Mouse (Mus musculus): ENCODE measurements around the gene Mfap2. TPM values are rescaled to one million over a fixed set of nuclear protein-coding genes. Genes with fewer than 3 reads are reported as not detected.

Mfap2 gene
- polyA plus RNA-seq, 1 experiment = 0.08 TPM

DNA sequence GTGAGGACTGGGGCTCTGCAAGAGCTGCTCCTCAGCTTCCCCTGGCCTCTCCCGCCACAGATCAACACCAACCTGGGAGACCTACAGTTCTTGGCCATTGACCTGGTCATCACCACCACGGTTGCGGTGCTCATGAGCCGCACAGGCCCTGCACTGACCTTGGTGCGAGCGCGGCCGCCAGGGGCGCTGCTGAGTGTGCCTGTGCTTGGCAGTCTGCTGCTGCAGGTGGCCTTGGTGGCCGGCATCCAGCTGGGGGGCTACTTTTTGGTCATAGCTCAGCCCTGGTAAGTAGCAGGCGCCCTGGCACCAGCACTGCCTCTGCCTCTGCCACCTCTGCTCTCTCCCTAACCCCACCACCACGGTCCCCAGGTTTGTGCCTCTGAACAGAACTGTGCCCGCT, 4.2 kb upstream of the Mfap2 start:
- no peak for TF ChIP-seq TAL1 (IDR thresholded peaks at IDR 0.05; ENCODE audit: low read length)
- no peak for TF ChIP-seq GATA1 (IDR thresholded peaks at IDR 0.05; ENCODE audit: low read length)
- H3K4me1 ChIP-seq (ENCODE audit: control insufficient read depth) = peaks cover 27% of the 10 kb centered on the region
- H3K36me3 ChIP-seq (ENCODE audit: control insufficient read depth) = peaks cover 46% of the 10 kb centered on the region
- peaks cover 16% of the 10 kb centered on the region for H3K27me3 ChIP-seq (ENCODE audit: control insufficient read depth)
- no peak overlapping the region for H3K4me3 ChIP-seq (replicated peaks)
- peaks cover 10% of the 10 kb centered on the region for H3K9me3 ChIP-seq (ENCODE audit: control insufficient read depth, low read length)

- H3K36me3 ChIP-seq (ENCODE audit: control insufficient read depth) = peaks cover 35% of the 10 kb centered on the region
- TF ChIP-seq GATA1 (IDR thresholded peaks at IDR 0.05; ENCODE audit: low read length) (no peak), TAL1 (IDR thresholded peaks at IDR 0.05; ENCODE audit: low read length) (no peak)
- peaks cover 27% of the 10 kb centered on the region for H3K4me1 ChIP-seq (ENCODE audit: control insufficient read depth)
- H3K27me3 ChIP-seq (ENCODE audit: control insufficient read depth) = peaks cover 29% of the 10 kb centered on the region
- peaks cover 10% of the 10 kb centered on the region for H3K9me3 ChIP-seq (ENCODE audit: control insufficient read depth, low read length)
- no peak overlapping the region for H3K4me3 ChIP-seq (replicated peaks)
Observed at GRCm38 (mm10) chr4:141008028-141008427, 2.2 kb upstream of the Mfap2 start.

- Histone ChIP-seq H3K36me3 (ENCODE audit: control insufficient read depth) (peaks cover 18% of the 10 kb centered on the region), H3K4me1 (ENCODE audit: control insufficient read depth) (peaks cover 27% of the 10 kb centered on the region), H3K4me3 (replicated peaks) (no peak overlapping the region), H3K9me3 (ENCODE audit: control insufficient read depth, low read length) (peaks cover 10% of the 10 kb centered on the region), H3K27me3 (ENCODE audit: control insufficient read depth) (peaks cover 29% of the 10 kb centered on the region)
- TF ChIP-seq GATA1 (IDR thresholded peaks at IDR 0.05; ENCODE audit: low read length) (no peak), TAL1 (IDR thresholded peaks at IDR 0.05; ENCODE audit: low read length) (no peak)
Observed at GRCm38 (mm10) chr4:141010526-141010925, 308 bp downstream of the Mfap2 start.

GRCm38 (mm10) chr4:141010941-141011429, 767 bp downstream of the Mfap2 start:
- Histone ChIP-seq H3K9me3 (ENCODE audit: control insufficient read depth, low read length) (peaks cover 9% of the 10 kb centered on the region), H3K36me3 (ENCODE audit: control insufficient read depth) (peaks cover 14% of the 10 kb centered on the region), H3K4me1 (ENCODE audit: control insufficient read depth) (peaks cover 27% of the 10 kb centered on the region), H3K27me3 (ENCODE audit: control insufficient read depth) (peaks cover 29% of the 10 kb centered on the region), H3K4me3 (replicated peaks) (no peak overlapping the region)
- TF ChIP-seq TAL1 (IDR thresholded peaks at IDR 0.05; ENCODE audit: low read length) = no peak
- TF ChIP-seq GATA1 (IDR thresholded peaks at IDR 0.05; ENCODE audit: low read length) = no peak

- Histone ChIP-seq H3K9me3 (ENCODE audit: control insufficient read depth, low read length) (peaks cover 3% of the 10 kb centered on the region), H3K4me1 (ENCODE audit: control insufficient read depth) (peaks cover 24% of the 10 kb centered on the region), H3K36me3 (ENCODE audit: control insufficient read depth) (peaks cover 7% of the 10 kb centered on the region), H3K27me3 (ENCODE audit: control insufficient read depth) (peaks cover 29% of the 10 kb centered on the region), H3K4me3 (replicated peaks) (no peak overlapping the region)
- TF ChIP-seq TAL1 (IDR thresholded peaks at IDR 0.05; ENCODE audit: low read length) (no peak), GATA1 (IDR thresholded peaks at IDR 0.05; ENCODE audit: low read length) (no peak)
Observed at GRCm38 (mm10) chr4:141011556-141012328, 1.5 kb downstream of the Mfap2 start.

- peaks cover 2% of the 10 kb centered on the region; the same call in 1 of the 2 replicates for H3K36me3 ChIP-seq (ENCODE audit: control insufficient read depth)
- H3K4me3 ChIP-seq (replicated peaks) = no peak overlapping the region
- no peaks in the 10 kb centered on the region for H3K9me3 ChIP-seq (ENCODE audit: control insufficient read depth, low read length)
- peaks cover 29% of the 10 kb centered on the region for H3K27me3 ChIP-seq (ENCODE audit: control insufficient read depth)
- peaks cover 19% of the 10 kb centered on the region for H3K4me1 ChIP-seq (ENCODE audit: control insufficient read depth)
- TF ChIP-seq TAL1 (IDR thresholded peaks at IDR 0.05; ENCODE audit: low read length) = no peak
- no peak for TF ChIP-seq GATA1 (IDR thresholded peaks at IDR 0.05; ENCODE audit: low read length)
Observed at GRCm38 (mm10) chr4:141012558-141012957, 2.3 kb downstream of the Mfap2 start.

DNA sequence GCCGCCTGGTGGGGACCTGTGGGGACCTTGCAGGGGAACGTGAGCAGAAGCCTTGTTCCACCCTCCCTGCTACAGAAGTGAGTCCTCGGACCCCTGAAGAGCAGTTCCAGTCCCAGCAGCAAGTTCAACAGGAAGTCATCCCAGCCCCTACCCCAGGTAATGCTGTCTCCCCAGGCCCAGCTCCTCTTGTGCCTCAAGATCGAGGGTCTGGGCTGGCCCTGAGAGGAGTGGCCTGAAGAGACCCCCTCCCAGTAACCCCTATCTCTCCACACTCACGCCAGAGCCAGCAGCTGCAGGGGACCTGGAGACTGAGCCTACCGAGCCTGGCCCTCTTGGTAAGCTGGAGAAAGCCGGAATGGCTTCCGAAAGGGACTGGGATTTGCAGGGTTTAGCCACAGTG, 3.9 kb downstream of the Mfap2 start:
- TF ChIP-seq GATA1 (IDR thresholded peaks at IDR 0.05; ENCODE audit: low read length) (no peak), TAL1 (IDR thresholded peaks at IDR 0.05; ENCODE audit: low read length) (no peak)
- peaks cover 29% of the 10 kb centered on the region for H3K27me3 ChIP-seq (ENCODE audit: control insufficient read depth)
- H3K4me3 ChIP-seq (replicated peaks) = no peak overlapping the region
- H3K9me3 ChIP-seq (ENCODE audit: control insufficient read depth, low read length) = no peaks in the 10 kb centered on the region
- H3K4me1 ChIP-seq (ENCODE audit: control insufficient read depth) = peaks cover 5% of the 10 kb centered on the region
- H3K36me3 ChIP-seq (ENCODE audit: control insufficient read depth) = no peaks in the 10 kb centered on the region; the same call in 1 of the 2 replicates

DNA sequence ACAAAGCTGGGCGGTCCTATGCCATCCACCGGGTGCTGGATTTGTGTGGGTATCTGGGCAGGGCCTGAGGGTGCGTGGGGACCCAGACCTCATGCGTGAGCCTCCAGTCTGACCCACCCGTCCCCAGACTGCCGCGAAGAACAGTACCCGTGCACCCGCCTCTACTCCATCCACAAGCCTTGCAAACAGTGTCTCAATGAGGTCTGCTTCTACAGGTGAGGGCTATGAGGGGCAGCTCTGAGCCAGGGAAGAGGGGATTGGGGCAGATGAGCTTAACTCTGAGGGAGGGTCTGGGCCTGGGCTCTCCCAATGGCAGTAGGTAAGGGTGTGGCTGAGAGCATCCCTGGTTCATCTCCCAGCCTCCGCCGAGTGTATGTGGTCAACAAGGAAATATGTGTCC, 4.6 kb downstream of the Mfap2 start:
- Histone ChIP-seq H3K9me3 (ENCODE audit: control insufficient read depth, low read length) (no peaks in the 10 kb centered on the region), H3K4me1 (ENCODE audit: control insufficient read depth) (peaks cover 5% of the 10 kb centered on the region), H3K36me3 (ENCODE audit: control insufficient read depth) (no peaks in the 10 kb centered on the region; the same call in 1 of the 2 replicates), H3K27me3 (ENCODE audit: control insufficient read depth) (peaks cover 24% of the 10 kb centered on the region), H3K4me3 (replicated peaks) (no peak overlapping the region)
- TF ChIP-seq TAL1 (IDR thresholded peaks at IDR 0.05; ENCODE audit: low read length) (no peak), GATA1 (IDR thresholded peaks at IDR 0.05; ENCODE audit: low read length) (no peak)

- no peak overlapping the region for H3K4me3 ChIP-seq (replicated peaks)
- H3K9me3 ChIP-seq (ENCODE audit: control insufficient read depth, low read length) = no peaks in the 10 kb centered on the region
- H3K4me1 ChIP-seq (ENCODE audit: control insufficient read depth) = peaks cover 3% of the 10 kb centered on the region
- TF ChIP-seq TAL1 (IDR thresholded peaks at IDR 0.05; ENCODE audit: low read length) (no peak), GATA1 (IDR thresholded peaks at IDR 0.05; ENCODE audit: low read length) (no peak)
- H3K27me3 ChIP-seq (ENCODE audit: control insufficient read depth) = peaks cover 19% of the 10 kb centered on the region
- H3K36me3 ChIP-seq (ENCODE audit: control insufficient read depth) = no peaks in the 10 kb centered on the region; the same call in 1 of the 2 replicates
Observed at GRCm38 (mm10) chr4:141015356-141015755, 5.1 kb downstream of the Mfap2 start.

Measured in erythroblast, embryonic 14.5 days (primary cell).